Mouse (Mus musculus) neural tube, embryonic 11.5 days (tissue): ENCODE data around the gene Ndufa3. TPM values are rescaled to one million over a fixed set of nuclear protein-coding genes. Genes with fewer than 3 reads are reported as not detected.
"Not testable (repeated sequence)": the region's sequence is repeated elsewhere in the genome, so short reads cannot be mapped to it uniquely, and the experiment has no call there.

Experiments used
- ATAC-seq: fragments of 200-750 bp; cut with Nextera tagmentation; 2 replicates; pipeline ENCODE4 v1.8.0; 2017; ENCODE audit warnings: moderate number of reproducible peaks, mild to moderate bottlenecking, moderate TSS enrichment, moderate library complexity; ENCODE audit not compliant: insufficient read depth, low FRiP score, low TSS enrichment
- DNase-seq: peaks from one replicate; pipeline ENCODE4 v3.0.0-alpha.2; 2015; ENCODE audit warnings: low spot score
- H3K27ac ChIP-seq: fragments of 300-500 bp; sonication (generic); 2 replicates; pipeline ENCODE4 v1.5.1; 2014; ENCODE audit warnings: low read depth, mild to moderate bottlenecking, low read length
- H3K27me3 ChIP-seq: fragments of 300-500 bp; sonication (generic); 2 replicates; pipeline ENCODE4 v1.6.1; 2014; ENCODE audit warnings: mild to moderate bottlenecking, low read length, mixed read lengths; ENCODE audit not compliant: control insufficient read depth, insufficient read depth
- H3K36me3 ChIP-seq: fragments of 300-500 bp; sonication (generic); 2 replicates; pipeline ENCODE4 v1.6.1; 2014; ENCODE audit warnings: mild to moderate bottlenecking, low read length, moderate library complexity, mixed read lengths; ENCODE audit not compliant: control insufficient read depth, insufficient read depth
- H3K4me1 ChIP-seq: fragments of 300-500 bp; sonication (generic); 2 replicates; pipeline ENCODE4 v1.6.1; 2014; ENCODE audit warnings: low read length, mixed read lengths; ENCODE audit not compliant: control insufficient read depth, insufficient read depth
- H3K4me2 ChIP-seq: fragments of 300-500 bp; sonication (generic); 2 replicates; pipeline ENCODE4 v1.6.1; 2014; ENCODE audit warnings: low read depth, mild to moderate bottlenecking, moderate library complexity
- H3K4me3 ChIP-seq: fragments of 300-500 bp; sonication (generic); 2 replicates; pipeline ENCODE4 v1.5.1; 2014; ENCODE audit warnings: low read depth, low read length
- H3K9ac ChIP-seq: fragments of 300-500 bp; sonication (generic); 2 replicates; pipeline ENCODE4 v1.6.1; 2014; ENCODE audit warnings: mild to moderate bottlenecking, low read length
- H3K9me3 ChIP-seq: fragments of 300-500 bp; sonication (generic); 2 replicates; pipeline ENCODE4 v1.6.1; 2016; ENCODE audit warnings: low read length; ENCODE audit not compliant: control insufficient read depth
- WGBS: fragments of 180-500 bp; shearing (Covaris S2); extraction: QIAGEN DNeasy Blood & Tissue Kit; methylation state at CpG from one replicate; pipeline ENCODE4 v1.1.7; 2014; 5-methylcytosine and 5-hydroxymethylcytosine counted together
- polyA plus RNA-seq: library from polyadenylated mRNA; unstranded; fragments of >200 nt; fragmentation: Nextera tagmentation; extraction: Ambion mirVana; gene quantifications from 2 replicates; pipeline ENCODE4 v1.2.1, GENCODE M21; 2014

The Ndufa3 gene
- polyA plus RNA-seq: 417 and 419 TPM in 2 replicates

DNA sequence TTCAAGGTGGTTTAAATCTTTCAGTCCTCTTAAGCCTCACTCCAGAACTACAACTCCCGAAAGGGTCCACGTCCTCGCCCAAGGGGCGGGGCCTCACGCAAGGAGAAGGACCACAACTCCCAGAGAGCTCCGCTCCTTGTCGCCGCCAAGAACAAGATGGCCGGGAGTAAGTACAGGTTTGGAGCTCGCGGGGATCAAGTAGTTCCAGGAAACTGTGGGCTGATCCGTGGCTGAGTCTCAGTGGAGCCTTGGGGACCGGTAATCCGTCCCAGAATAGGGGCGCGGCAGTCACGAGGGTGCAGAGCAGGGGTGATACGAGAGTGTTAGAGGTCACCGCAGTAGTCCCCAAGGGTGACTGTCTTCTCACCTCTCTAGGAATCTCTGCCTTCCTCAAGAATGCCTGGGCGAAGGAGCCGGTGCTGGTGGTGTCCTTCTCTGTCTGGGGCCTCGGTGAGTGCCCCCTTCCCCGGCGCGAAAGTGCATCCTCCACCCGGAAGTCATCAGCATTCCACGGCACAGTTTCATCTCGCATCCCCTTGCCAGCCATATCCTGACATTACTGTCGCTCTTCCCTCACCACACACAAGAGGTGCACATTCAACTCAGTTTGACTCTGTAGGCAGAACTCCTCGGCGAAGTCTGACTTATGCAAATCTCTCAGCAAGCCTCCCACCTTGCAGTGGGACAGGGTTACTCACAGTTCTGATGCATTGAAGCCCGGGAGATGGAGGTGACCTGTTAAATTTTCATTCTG, at the start of gene Ndufa3:
Gene Ndufa3 (plus strand): TSS at position 132 of the 754 bp plus-strand sequence.
- Histone ChIP-seq H3K4me3 (peak within 1 kb of the TSS; percentile 66), H3K27me3 (no peaks in the 10 kb centered on the region), H3K27ac (no peak within 1 kb of the TSS), H3K4me2 (peak within 1 kb of the TSS; percentile 73), H3K4me1 (peaks cover 6% of the 10 kb centered on the region; the same call in 1 of the 2 replicates), H3K9ac (peak within 1 kb of the TSS; percentile 69), H3K9me3 (no peaks in the 10 kb centered on the region), H3K36me3 (peaks cover 10% of the 10 kb centered on the region)
- DNase-seq: peak; percentile 87
- under 1% methylated on average over 32 of the region's 32 CpGs for WGBS
- peak; percentile 95 for ATAC-seq

DNA sequence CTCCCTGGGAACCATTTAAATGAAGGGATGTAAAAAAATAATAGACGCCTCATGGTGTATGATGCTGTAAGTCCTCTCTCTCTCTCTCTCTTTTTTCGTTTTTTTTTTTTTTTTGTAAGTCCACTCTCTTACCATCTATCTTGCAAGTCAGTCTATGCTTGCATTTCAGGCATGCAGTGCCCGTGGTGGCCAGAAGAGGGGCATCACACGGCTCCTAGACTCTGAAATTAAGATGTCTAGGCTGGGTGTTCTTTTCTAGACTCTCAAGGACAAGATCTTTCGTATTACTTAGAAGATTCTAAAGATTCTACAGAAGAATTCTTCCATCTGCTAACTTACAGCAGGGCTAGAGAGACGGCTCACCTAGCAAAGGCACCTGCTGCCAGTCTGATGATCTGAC, 47.4 kb upstream of the Ndufa3 start:
- Histone ChIP-seq H3K9ac (no peak overlapping the region), H3K9me3 (no peaks in the 10 kb centered on the region), H3K4me1 (no peaks in the 10 kb centered on the region), H3K27me3 (no peaks in the 10 kb centered on the region), H3K4me3 (no peak overlapping the region), H3K4me2 (no peak overlapping the region), H3K27ac (no peak overlapping the region), H3K36me3 (no peaks in the 10 kb centered on the region)
- no peak for DNase-seq
- WGBS: 75% methylated on average over 6 of the region's 6 CpGs
- ATAC-seq: no peak

DNA sequence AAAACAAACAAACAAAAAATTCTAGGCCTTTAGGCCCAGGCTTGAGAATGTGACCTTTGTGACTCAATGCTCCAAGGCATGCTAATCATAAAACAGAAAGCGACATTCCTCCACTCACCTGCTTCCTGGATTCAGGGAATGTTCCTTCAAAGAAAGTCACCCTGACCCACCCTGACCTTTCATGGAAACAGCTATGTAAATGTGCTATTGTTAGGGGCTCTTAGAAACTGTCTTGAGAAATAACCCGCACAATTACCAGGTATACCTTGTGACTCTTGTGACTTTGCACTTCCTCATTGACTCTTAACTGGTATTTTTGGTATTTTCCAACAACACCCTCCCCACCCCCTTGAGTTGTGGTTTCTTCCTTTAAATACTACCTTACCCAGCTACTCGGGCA, 46.6 kb upstream of the Ndufa3 start:
- H3K4me3 ChIP-seq, H3K9me3 ChIP-seq, H3K36me3 ChIP-seq, H3K27ac ChIP-seq, H3K9ac ChIP-seq, H3K4me1 ChIP-seq, H3K27me3 ChIP-seq, DNase-seq, H3K4me2 ChIP-seq, ATAC-seq: not testable (repeated sequence)
- 91% methylated on average over 3 of the region's 3 CpGs for WGBS

DNA sequence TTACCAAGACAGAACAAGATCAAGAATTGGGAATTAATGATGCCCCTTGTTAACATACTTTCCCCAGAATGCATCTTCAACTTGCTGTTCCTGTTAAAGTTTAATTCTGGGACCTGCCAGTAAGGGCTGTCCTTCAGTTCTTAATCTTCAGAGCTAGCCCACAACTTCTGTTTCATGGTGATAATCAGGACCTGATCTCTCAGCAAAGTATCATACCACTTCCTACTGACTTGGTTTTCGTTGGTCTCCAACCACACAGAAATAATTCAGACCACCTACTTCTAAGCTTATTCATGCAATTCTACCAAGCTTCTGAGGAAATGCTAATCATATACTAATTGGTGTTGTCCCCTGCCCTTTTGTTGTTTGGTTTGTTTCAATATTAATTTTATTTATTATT, 45.3 kb upstream of the Ndufa3 start:
- Histone ChIP-seq H3K4me1 (no peaks in the 10 kb centered on the region), H3K9me3 (no peaks in the 10 kb centered on the region), H3K4me3 (no peak overlapping the region), H3K27ac (no peak overlapping the region), H3K9ac (no peak overlapping the region), H3K4me2 (no peak overlapping the region), H3K36me3 (no peaks in the 10 kb centered on the region), H3K27me3 (no peaks in the 10 kb centered on the region)
- ATAC-seq (no peak), DNase-seq (no peak)
- WGBS: 83% methylated on average over 1 of the region's 1 CpGs

DNA sequence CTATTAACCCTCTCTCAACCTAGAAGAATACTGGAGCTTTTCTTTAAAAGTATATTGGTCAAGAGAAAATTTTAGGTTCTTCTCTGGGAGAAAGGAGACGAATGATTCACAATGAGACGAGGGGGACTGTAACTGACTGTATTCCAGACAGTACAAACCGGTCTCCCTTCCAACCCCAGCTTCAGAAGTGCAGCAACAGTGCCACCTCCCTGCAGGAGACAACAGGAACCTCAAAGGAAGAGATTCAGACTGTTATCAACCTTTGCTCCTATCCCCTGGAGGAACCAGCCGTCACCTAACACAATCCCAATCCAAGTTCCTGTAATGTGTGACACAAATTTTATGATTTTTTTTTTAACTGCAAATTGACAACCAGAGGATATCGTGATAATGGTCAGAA, 43.0 kb upstream of the Ndufa3 start:
- 70% methylated on average over 5 of the region's 5 CpGs for WGBS
- H3K9me3 ChIP-seq: no peaks in the 10 kb centered on the region
- H3K27ac ChIP-seq: no peak overlapping the region

DNA sequence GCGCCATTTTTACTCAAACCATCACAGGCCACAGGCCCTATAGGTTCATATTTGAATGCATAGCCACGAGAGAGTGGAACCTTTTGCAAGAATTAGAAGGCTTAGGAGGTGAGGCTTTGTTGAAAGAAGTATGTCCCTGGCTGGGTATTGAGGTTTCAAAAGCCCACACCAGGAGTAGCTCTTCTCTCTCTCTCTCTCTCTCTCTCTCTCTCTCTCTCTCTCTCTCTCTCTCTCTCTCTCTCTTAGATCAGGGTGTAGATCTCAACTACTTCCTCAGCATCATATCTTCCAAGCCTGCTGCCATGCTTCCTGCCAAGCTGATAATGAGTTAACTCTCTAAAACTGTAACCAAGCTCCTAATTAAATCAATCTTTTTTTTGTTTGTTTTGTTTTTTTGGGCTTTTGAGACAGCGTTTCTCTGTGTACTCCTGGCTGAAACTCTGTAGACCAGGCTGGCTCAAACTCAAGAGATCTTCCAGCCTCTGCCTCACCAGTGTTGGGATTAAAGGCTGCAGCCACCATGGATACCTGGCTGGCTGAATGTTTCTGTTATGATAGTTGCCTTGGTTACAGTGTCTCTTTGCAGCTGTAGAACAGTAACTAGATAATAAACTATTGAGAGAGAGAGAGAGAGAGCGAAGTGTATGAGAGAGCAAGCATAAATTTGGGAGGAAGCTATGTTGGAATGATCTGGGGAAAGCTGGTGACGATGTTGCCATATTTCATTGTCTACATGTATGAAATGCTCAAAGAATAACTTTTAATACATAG, 40.6 kb upstream of the Ndufa3 start:
- no peak overlapping the region for H3K4me2 ChIP-seq
- no peaks in the 10 kb centered on the region for H3K9me3 ChIP-seq
- no peak overlapping the region for H3K9ac ChIP-seq
- H3K27me3 ChIP-seq: no peaks in the 10 kb centered on the region
- H3K4me1 ChIP-seq: no peaks in the 10 kb centered on the region
- no peak overlapping the region for H3K27ac ChIP-seq
- no peak overlapping the region for H3K4me3 ChIP-seq
- no peaks in the 10 kb centered on the region for H3K36me3 ChIP-seq
- WGBS: 82% methylated on average over 5 of the region's 5 CpGs
- no peak for DNase-seq
- no peak for ATAC-seq

More for the DNA sequence above, 43.0 kb upstream of the Ndufa3 start:
- H3K4me1 ChIP-seq: no peaks in the 10 kb centered on the region
- H3K36me3 ChIP-seq: no peaks in the 10 kb centered on the region
- DNase-seq: no peak
- H3K4me2 ChIP-seq: no peak overlapping the region
- H3K27me3 ChIP-seq: no peaks in the 10 kb centered on the region
- no peak overlapping the region for H3K9ac ChIP-seq
- no peak for ATAC-seq
- H3K4me3 ChIP-seq: no peak overlapping the region

DNA sequence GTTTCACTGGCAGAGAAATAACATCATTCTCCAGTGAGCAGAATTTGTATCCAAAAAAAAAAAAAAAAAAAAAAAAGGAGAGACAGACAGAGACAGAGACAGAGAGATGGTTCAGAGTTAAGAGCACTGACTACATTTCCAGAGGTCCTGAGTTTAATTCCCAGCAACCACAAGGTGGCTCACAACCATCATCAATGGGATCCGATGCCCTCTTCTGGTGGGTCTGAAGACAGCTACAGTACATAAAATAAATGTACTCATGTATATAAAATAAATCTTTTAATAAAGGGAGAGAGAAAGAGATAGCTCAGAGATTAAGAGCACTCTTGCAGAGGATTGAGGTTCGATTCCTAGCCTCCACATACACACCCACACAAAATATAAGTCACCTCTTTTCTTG, 39.0 kb upstream of the Ndufa3 start:
- no peak for DNase-seq
- no peaks in the 10 kb centered on the region for H3K9me3 ChIP-seq
- H3K36me3 ChIP-seq: no peaks in the 10 kb centered on the region
- H3K4me1 ChIP-seq: no peaks in the 10 kb centered on the region
- no peak overlapping the region for H3K4me3 ChIP-seq
- H3K27ac ChIP-seq: no peak overlapping the region
- 83% methylated on average over 2 of the region's 2 CpGs for WGBS
- H3K27me3 ChIP-seq: no peaks in the 10 kb centered on the region
- no peak overlapping the region for H3K9ac ChIP-seq
- no peak overlapping the region for H3K4me2 ChIP-seq
- ATAC-seq: no peak

DNA sequence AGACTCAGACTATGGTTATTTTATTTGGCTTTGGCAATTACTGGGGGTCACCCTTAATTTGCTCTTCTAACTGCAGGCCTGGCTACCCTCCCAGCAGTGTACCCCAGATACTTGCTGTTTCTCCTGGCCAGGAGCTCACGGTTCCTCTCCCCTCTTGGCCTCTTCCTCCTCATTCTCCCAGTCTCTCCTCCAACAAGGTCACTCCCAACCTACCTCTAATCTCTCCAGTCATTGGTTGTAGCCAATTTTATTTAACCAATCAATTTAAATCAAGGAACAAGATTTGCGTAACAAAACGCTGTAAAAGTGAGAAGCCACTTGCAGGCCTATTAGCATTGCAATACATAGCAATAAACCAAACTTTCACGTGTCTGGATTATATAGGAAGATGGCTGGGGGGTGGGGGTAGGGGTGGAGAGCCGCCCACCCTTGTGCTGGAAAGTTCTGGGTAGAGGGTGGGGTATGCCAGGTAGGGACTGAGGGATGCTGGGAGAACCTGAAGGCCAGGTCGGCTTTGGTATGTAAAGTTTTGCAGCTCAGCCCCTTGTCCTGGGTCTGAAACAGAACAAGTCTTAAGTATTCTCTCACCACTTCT, 38.1 kb upstream of the Ndufa3 start:
- no peak for ATAC-seq
- Histone ChIP-seq H3K9me3 (no peaks in the 10 kb centered on the region), H3K27me3 (no peaks in the 10 kb centered on the region), H3K4me3 (no peak overlapping the region), H3K36me3 (no peaks in the 10 kb centered on the region), H3K9ac (no peak overlapping the region), H3K27ac (no peak overlapping the region), H3K4me1 (no peaks in the 10 kb centered on the region), H3K4me2 (no peak overlapping the region)
- DNase-seq: no peak
- WGBS: 51% methylated on average over 6 of the region's 6 CpGs
